Mouse (Mus musculus) neural tube, embryonic 13.5 days (tissue): ENCODE results near the gene Olfr231. TPM values are rescaled to one million over a fixed set of nuclear protein-coding genes. Genes with fewer than 3 reads are reported as not detected.

ENCODE experiments used
- ATAC-seq: fragments of 200-750 bp; cut with Nextera tagmentation; 2 replicates; pipeline ENCODE4 v1.8.0; 2017; ENCODE audit warnings: low read depth, mild to moderate bottlenecking, moderate TSS enrichment, moderate library complexity
- H3K27ac ChIP-seq: fragments of 300-500 bp; sonication (generic); replicated peaks from 2 replicates; pipeline ENCODE4 v1.5.1; 2015; ENCODE audit warnings: moderate library complexity, mild to moderate bottlenecking, inconsistent platforms
- H3K27me3 ChIP-seq: fragments of 300-500 bp; sonication (generic); 2 replicates; pipeline ENCODE4 v1.6.1; 2015; ENCODE audit warnings: mild to moderate bottlenecking, inconsistent platforms
- H3K36me3 ChIP-seq: fragments of 300-500 bp; sonication (generic); 2 replicates; pipeline ENCODE4 v1.6.1; 2015; ENCODE audit warnings: mild to moderate bottlenecking, inconsistent platforms
- H3K4me1 ChIP-seq: fragments of 300-500 bp; sonication (generic); replicated peaks from 2 replicates; pipeline ENCODE4 v1.6.1; 2015; ENCODE audit warnings: inconsistent platforms
- H3K4me2 ChIP-seq: fragments of 300-500 bp; sonication (generic); 2 replicates; pipeline ENCODE4 v1.6.1; 2015; ENCODE audit warnings: inconsistent platforms, mild to moderate bottlenecking, moderate library complexity
- H3K4me3 ChIP-seq: fragments of 300-500 bp; sonication (generic); 2 replicates; pipeline ENCODE4 v1.5.1; 2015; ENCODE audit warnings: mild to moderate bottlenecking, inconsistent platforms
- H3K9ac ChIP-seq: fragments of 300-500 bp; sonication (generic); 2 replicates; pipeline ENCODE4 v1.6.1; 2015; ENCODE audit warnings: moderate library complexity, mild to moderate bottlenecking, inconsistent platforms
- H3K9me3 ChIP-seq: fragments of 300-500 bp; sonication (generic); 2 replicates; pipeline ENCODE4 v1.6.1; 2016; ENCODE audit warnings: inconsistent platforms
- WGBS: fragments of 180-500 bp; shearing (Covaris S2); methylation state at CpG from one replicate; pipeline ENCODE4 v1.1.7; 2015; 5-methylcytosine and 5-hydroxymethylcytosine counted together
- polyA plus RNA-seq: library from polyadenylated mRNA; unstranded; fragments of >200 nt; fragmentation: Nextera tagmentation; extraction: Ambion mirVana; gene quantifications from 2 replicates; pipeline ENCODE4 v1.2.1, GENCODE M21; 2015

The Olfr231 gene
- polyA plus RNA-seq, result not detected in 2 replicates

- no peaks in the 10 kb centered on the region for H3K4me1 ChIP-seq
- no peak within 1 kb of the TSS for H3K4me3 ChIP-seq
- ATAC-seq, result no peak
- H3K27me3 ChIP-seq, result no peaks in the 10 kb centered on the region
- no peak within 1 kb of the TSS for H3K4me2 ChIP-seq
- H3K9ac ChIP-seq, result no peak within 1 kb of the TSS
- no peak within 1 kb of the TSS for H3K27ac ChIP-seq
- H3K36me3 ChIP-seq, result no peaks in the 10 kb centered on the region
- 49% methylated on average over 2 of the region's 2 CpGs for WGBS
- H3K9me3 ChIP-seq, result no peaks in the 10 kb centered on the region
Observed at GRCm38 (mm10) chr1:174121062-174121461, at the start of gene Olfr231. Gene Olfr231, minus strand, starts transcription at chr1:174121162.

- no peak overlapping the region for H3K27ac ChIP-seq
- H3K36me3 ChIP-seq, result no peaks in the 10 kb centered on the region
- H3K9ac ChIP-seq, result no peak overlapping the region
- no peaks in the 10 kb centered on the region for H3K4me1 ChIP-seq
- H3K9me3 ChIP-seq, result no peaks in the 10 kb centered on the region
- ATAC-seq, result no peak
- no peaks in the 10 kb centered on the region for H3K27me3 ChIP-seq
- no peak overlapping the region for H3K4me3 ChIP-seq
- no peak overlapping the region for H3K4me2 ChIP-seq
Observed at GRCm38 (mm10) chr1:174169024-174169423, 48.1 kb upstream of the Olfr231 start.

GRCm38 (mm10) chr1:174159095-174159494, 38.1 kb upstream of the Olfr231 start:
- H3K27me3 ChIP-seq, result no peaks in the 10 kb centered on the region

GRCm38 (mm10) chr1:174158512-174158911, 37.5 kb upstream of the Olfr231 start:
- no peak overlapping the region for H3K4me3 ChIP-seq
- H3K9ac ChIP-seq, result no peak overlapping the region
- no peak for ATAC-seq

More at GRCm38 (mm10) chr1:174159095-174159494, 38.1 kb upstream of the Olfr231 start:
- H3K4me3 ChIP-seq, result no peak overlapping the region
- WGBS, result 91% methylated on average over 10 of the region's 10 CpGs
- H3K36me3 ChIP-seq, result no peaks in the 10 kb centered on the region
- H3K9me3 ChIP-seq, result no peaks in the 10 kb centered on the region
- no peak overlapping the region for H3K27ac ChIP-seq
- ATAC-seq, result no peak
- H3K4me2 ChIP-seq, result no peak overlapping the region
- no peak overlapping the region for H3K9ac ChIP-seq
- H3K4me1 ChIP-seq, result no peaks in the 10 kb centered on the region

GRCm38 (mm10) chr1:174157622-174158021, 36.7 kb upstream of the Olfr231 start:
- no peak overlapping the region for H3K9ac ChIP-seq
- H3K27me3 ChIP-seq, result no peaks in the 10 kb centered on the region
- H3K36me3 ChIP-seq, result no peaks in the 10 kb centered on the region
- ATAC-seq, result no peak
- H3K4me1 ChIP-seq, result no peaks in the 10 kb centered on the region
- H3K4me2 ChIP-seq, result no peak overlapping the region
- H3K9me3 ChIP-seq, result no peaks in the 10 kb centered on the region
- no peak overlapping the region for H3K27ac ChIP-seq
- 91% methylated on average over 3 of the region's 3 CpGs for WGBS
- H3K4me3 ChIP-seq, result no peak overlapping the region

More at GRCm38 (mm10) chr1:174158512-174158911, 37.5 kb upstream of the Olfr231 start:
- WGBS, result 84% methylated on average over 1 of the region's 1 CpGs
- H3K27me3 ChIP-seq, result no peaks in the 10 kb centered on the region
- H3K36me3 ChIP-seq, result no peaks in the 10 kb centered on the region
- H3K4me2 ChIP-seq, result no peak overlapping the region
- no peaks in the 10 kb centered on the region for H3K9me3 ChIP-seq
- H3K27ac ChIP-seq, result no peak overlapping the region
- H3K4me1 ChIP-seq, result no peaks in the 10 kb centered on the region

- H3K36me3 ChIP-seq, result no peaks in the 10 kb centered on the region
- H3K4me3 ChIP-seq, result no peak within 1 kb of the TSS
- H3K27ac ChIP-seq, result no peak within 1 kb of the TSS
- WGBS, result 86% methylated on average over 1 of the region's 1 CpGs
- no peaks in the 10 kb centered on the region for H3K9me3 ChIP-seq
- H3K4me2 ChIP-seq, result no peak within 1 kb of the TSS
- ATAC-seq, result no peak
- H3K4me1 ChIP-seq, result no peaks in the 10 kb centered on the region
- no peaks in the 10 kb centered on the region for H3K27me3 ChIP-seq
- no peak within 1 kb of the TSS for H3K9ac ChIP-seq
Observed at GRCm38 (mm10) chr1:174155333-174155732, 34.4 kb upstream of the Olfr231 start, which contains the start of gene Olfr420. Gene Olfr420, plus strand, starts transcription at chr1:174155633.

- no peak for ATAC-seq
- Histone ChIP-seq H3K4me1 (no peaks in the 10 kb centered on the region), H3K36me3 (no peaks in the 10 kb centered on the region), H3K27me3 (no peaks in the 10 kb centered on the region), H3K9me3 (no peaks in the 10 kb centered on the region), H3K9ac (no peak overlapping the region), H3K27ac (no peak overlapping the region), H3K4me3 (no peak overlapping the region), H3K4me2 (no peak overlapping the region)
- 95% methylated on average over 2 of the region's 2 CpGs for WGBS
Observed at GRCm38 (mm10) chr1:174149289-174149688, 28.3 kb upstream of the Olfr231 start.

- WGBS, result 75% methylated on average over 1 of the region's 1 CpGs
- no peaks in the 10 kb centered on the region for H3K27me3 ChIP-seq
- no peak overlapping the region for H3K4me3 ChIP-seq
- H3K9ac ChIP-seq, result no peak overlapping the region
- no peak overlapping the region for H3K4me2 ChIP-seq
- ATAC-seq, result no peak
- H3K4me1 ChIP-seq, result no peaks in the 10 kb centered on the region
- no peak overlapping the region for H3K27ac ChIP-seq
- no peaks in the 10 kb centered on the region for H3K36me3 ChIP-seq
- H3K9me3 ChIP-seq, result no peaks in the 10 kb centered on the region
Observed at GRCm38 (mm10) chr1:174146696-174147095, 25.7 kb upstream of the Olfr231 start.

GRCm38 (mm10) chr1:174141384-174141783, 20.4 kb upstream of the Olfr231 start:
- H3K4me2 ChIP-seq, result no peak overlapping the region
- WGBS, result 79% methylated on average over 2 of the region's 2 CpGs
- H3K36me3 ChIP-seq, result no peaks in the 10 kb centered on the region
- no peak overlapping the region for H3K4me3 ChIP-seq
- H3K27ac ChIP-seq, result no peak overlapping the region
- H3K4me1 ChIP-seq, result no peaks in the 10 kb centered on the region
- H3K9me3 ChIP-seq, result no peaks in the 10 kb centered on the region
- no peak for ATAC-seq
- H3K9ac ChIP-seq, result no peak overlapping the region
- no peaks in the 10 kb centered on the region for H3K27me3 ChIP-seq

- 77% methylated on average over 3 of the region's 3 CpGs for WGBS
Observed at GRCm38 (mm10) chr1:174131999-174132398, 11.0 kb upstream of the Olfr231 start.

GRCm38 (mm10) chr1:174131217-174131616, 10.3 kb upstream of the Olfr231 start, which contains the start of gene Olfr424:
Gene Olfr424, plus strand, starts transcription at chr1:174131517.
- Histone ChIP-seq H3K9ac (no peak within 1 kb of the TSS), H3K27me3 (no peaks in the 10 kb centered on the region)
- WGBS, result 88% methylated on average over 3 of the region's 3 CpGs

More at GRCm38 (mm10) chr1:174131999-174132398, 11.0 kb upstream of the Olfr231 start:
- Histone ChIP-seq H3K9ac (no peak overlapping the region), H3K4me3 (no peak overlapping the region), H3K4me1 (no peaks in the 10 kb centered on the region), H3K36me3 (no peaks in the 10 kb centered on the region), H3K4me2 (no peak overlapping the region), H3K9me3 (no peaks in the 10 kb centered on the region), H3K27me3 (no peaks in the 10 kb centered on the region), H3K27ac (no peak overlapping the region)
- ATAC-seq, result no peak

GRCm38 (mm10) chr1:174103735-174104134, 17.2 kb downstream of the Olfr231 start:
- ATAC-seq, result no peak
- whole genome bisulfite sequencing, result 56% methylated on average over 2 of the region's 2 CpGs
- H3K27ac ChIP-seq, result no peak overlapping the region

More at GRCm38 (mm10) chr1:174131217-174131616, 10.3 kb upstream of the Olfr231 start, which contains the start of gene Olfr424:
- Histone ChIP-seq H3K27ac (no peak within 1 kb of the TSS), H3K4me2 (no peak within 1 kb of the TSS), H3K36me3 (no peaks in the 10 kb centered on the region), H3K9me3 (no peaks in the 10 kb centered on the region), H3K4me1 (no peaks in the 10 kb centered on the region), H3K4me3 (no peak within 1 kb of the TSS)
- no peak for ATAC-seq

GRCm38 (mm10) chr1:174096591-174096990, 24.4 kb downstream of the Olfr231 start, which contains the start of gene Olfr427:
Gene Olfr427, plus strand, starts transcription at chr1:174096891.
- ATAC-seq, result no peak
- Histone ChIP-seq H3K27me3 (no peaks in the 10 kb centered on the region), H3K4me3 (no peak within 1 kb of the TSS), H3K9ac (no peak within 1 kb of the TSS), H3K4me2 (no peak within 1 kb of the TSS), H3K27ac (no peak within 1 kb of the TSS), H3K4me1 (no peaks in the 10 kb centered on the region), H3K9me3 (no peaks in the 10 kb centered on the region), H3K36me3 (no peaks in the 10 kb centered on the region)
- WGBS, result 96% methylated on average over 1 of the region's 1 CpGs

More at GRCm38 (mm10) chr1:174103735-174104134, 17.2 kb downstream of the Olfr231 start:
- no peaks in the 10 kb centered on the region for H3K36me3 ChIP-seq
- no peak overlapping the region for H3K9ac ChIP-seq
- H3K9me3 ChIP-seq, result no peaks in the 10 kb centered on the region
- no peak overlapping the region for H3K4me2 ChIP-seq
- no peaks in the 10 kb centered on the region for H3K27me3 ChIP-seq
- H3K4me1 ChIP-seq, result no peaks in the 10 kb centered on the region
- H3K4me3 ChIP-seq, result no peak overlapping the region
